Mouse (Mus musculus): ENCODE data around the gene Slc25a17. TPM values are rescaled to one million over a fixed set of nuclear protein-coding genes. Genes with fewer than 3 reads are reported as not detected.

Gene Slc25a17
- polyA plus RNA-seq, 1 experiment from 2014 or later: 153 TPM

DNA sequence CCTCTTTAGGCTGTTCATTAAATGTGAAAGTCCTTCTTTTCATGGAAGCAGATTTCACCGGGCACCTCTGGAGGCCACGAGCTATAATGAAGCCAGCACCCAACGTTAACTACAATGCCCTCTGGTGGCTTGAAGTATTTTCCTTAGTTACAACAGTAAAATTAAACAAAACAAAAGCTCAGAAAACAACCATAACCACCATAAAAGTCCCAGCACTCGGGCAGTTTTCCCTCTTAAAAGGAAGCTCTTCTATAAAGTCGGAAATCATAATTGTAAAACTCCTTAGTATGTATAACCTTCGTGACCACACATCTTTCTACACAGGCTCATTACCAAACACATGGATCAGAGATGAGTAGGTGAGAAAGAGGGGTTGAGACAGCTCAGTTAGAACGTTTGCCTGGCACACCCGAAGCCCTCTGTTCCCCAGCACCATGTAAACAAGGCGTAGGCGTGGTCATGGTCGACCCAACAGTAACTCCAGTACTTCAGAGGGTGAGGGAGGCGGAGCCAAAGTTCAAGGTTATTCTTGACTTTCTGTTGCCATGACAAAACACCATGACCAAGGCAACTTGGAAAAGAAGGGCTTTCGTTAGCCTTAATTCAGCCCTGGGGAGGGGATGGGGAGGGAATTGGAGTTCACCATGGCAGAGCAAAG, 58.3 kb downstream of the Slc25a17 start:
- no peaks in the 10 kb centered on the region for H3K36me3 ChIP-seq (ENCODE audit: control insufficient read depth, insufficient read depth, low read length)
- H3K4me1 ChIP-seq (ENCODE audit: control insufficient read depth, insufficient read depth, low read length): 0 out of 2 replicates have a peak, but pooled peaks cover 2% of the 10 kb centered on the region
- H3K27ac ChIP-seq (ENCODE audit: low read depth, low read length): no peak overlapping the region
- H3K27me3 ChIP-seq (replicated peaks; ENCODE audit: control insufficient read depth, insufficient read depth, low read length): no peaks in the 10 kb centered on the region
- H3K9ac ChIP-seq (ENCODE audit: low read length): no peak overlapping the region
- ATAC-seq (no peak), DNase-seq (ENCODE audit: low spot score) (no peak)
- H3K4me2 ChIP-seq (ENCODE audit: low read length): no peak overlapping the region
- no peaks in the 10 kb centered on the region for H3K9me3 ChIP-seq (replicated peaks; ENCODE audit: control insufficient read depth, low read length)
- WGBS: 73% methylated on average over 13 of the region's 13 CpGs
- H3K4me3 ChIP-seq (ENCODE audit: low read depth, low read length): no peak overlapping the region

DNA sequence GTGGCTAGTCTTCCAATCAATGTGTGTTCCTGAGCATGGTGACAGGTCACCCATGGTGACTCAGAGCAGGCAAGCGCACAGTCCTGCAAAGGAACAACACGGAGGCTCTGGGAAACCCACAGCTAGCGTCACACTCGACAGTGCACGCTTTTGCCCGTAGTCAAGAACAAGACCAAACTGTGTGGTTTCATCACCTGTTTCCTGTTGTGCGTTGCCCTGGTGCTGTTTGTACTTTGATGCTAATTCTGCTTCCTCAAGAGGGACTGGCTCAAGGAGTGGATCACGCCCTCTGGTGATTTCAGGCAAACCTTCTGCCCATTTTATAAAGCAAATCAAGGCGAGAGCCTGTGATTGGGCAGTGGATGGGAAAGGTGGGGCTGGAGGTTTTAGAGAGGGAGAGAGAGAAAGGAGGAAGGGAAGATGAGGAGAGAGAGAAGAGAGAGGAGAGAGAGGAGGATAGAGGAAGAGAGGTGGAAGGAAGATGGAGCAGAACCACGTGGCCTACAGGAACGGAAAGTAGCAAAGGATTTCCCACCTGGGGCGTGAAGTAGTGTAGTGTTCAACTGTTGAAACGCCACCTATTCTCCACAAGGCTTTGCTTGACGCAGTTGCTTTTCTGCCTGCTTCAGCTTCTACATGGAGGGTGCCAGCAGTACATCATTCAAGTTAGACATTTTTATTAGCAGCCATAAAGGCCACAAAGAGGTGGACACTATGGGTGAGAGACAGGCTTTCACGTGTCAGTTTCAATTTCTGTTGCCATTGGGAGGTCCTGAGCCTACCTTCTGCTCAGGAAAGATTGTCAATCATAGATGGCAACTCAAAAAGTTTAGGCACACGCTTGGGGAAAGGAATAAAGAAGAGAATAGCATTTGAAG, 59.2 kb downstream of the Slc25a17 start:
- DNase-seq (ENCODE audit: low spot score) (no peak), ATAC-seq (no peak)
- Histone ChIP-seq H3K9ac (ENCODE audit: low read length) (no peak overlapping the region), H3K27ac (ENCODE audit: low read depth, low read length) (no peak overlapping the region), H3K4me1 (ENCODE audit: control insufficient read depth, insufficient read depth, low read length) (0 out of 2 replicates have a peak, but pooled peaks cover 2% of the 10 kb centered on the region), H3K9me3 (replicated peaks; ENCODE audit: control insufficient read depth, low read length) (no peaks in the 10 kb centered on the region), H3K4me3 (ENCODE audit: low read depth, low read length) (no peak overlapping the region), H3K27me3 (replicated peaks; ENCODE audit: control insufficient read depth, insufficient read depth, low read length) (no peaks in the 10 kb centered on the region), H3K4me2 (ENCODE audit: low read length) (no peak overlapping the region), H3K36me3 (ENCODE audit: control insufficient read depth, insufficient read depth, low read length) (no peaks in the 10 kb centered on the region)
- WGBS: 77% methylated on average over 16 of the region's 16 CpGs

DNA sequence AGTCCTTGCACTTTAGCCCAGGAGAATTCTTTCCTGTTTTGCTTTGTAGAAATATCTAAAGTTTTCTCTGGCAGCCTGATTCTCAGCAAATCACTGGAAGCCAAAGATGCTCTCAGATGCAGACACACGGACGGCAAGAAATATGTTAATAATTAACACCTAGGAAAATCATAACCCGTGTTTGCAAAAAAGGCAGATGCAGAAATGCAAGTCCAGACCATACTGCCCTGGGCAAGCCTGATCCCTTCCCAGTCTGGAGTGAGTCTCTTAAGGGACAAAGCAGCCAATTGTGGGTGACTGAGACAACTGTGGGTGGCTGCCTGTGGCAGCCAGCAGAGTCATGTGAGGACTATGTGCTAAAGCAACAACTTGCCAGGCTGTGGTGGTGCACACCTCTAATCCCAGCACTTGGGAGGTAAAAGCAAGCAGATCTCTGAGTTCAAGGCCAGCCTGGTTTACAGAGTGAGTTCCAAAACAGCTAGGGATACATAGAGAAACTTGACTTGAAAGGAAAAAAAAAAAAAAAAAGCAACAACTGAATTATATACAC, 60.0 kb downstream of the Slc25a17 start:
- H3K27me3 ChIP-seq (replicated peaks; ENCODE audit: control insufficient read depth, insufficient read depth, low read length): no peaks in the 10 kb centered on the region

DNA sequence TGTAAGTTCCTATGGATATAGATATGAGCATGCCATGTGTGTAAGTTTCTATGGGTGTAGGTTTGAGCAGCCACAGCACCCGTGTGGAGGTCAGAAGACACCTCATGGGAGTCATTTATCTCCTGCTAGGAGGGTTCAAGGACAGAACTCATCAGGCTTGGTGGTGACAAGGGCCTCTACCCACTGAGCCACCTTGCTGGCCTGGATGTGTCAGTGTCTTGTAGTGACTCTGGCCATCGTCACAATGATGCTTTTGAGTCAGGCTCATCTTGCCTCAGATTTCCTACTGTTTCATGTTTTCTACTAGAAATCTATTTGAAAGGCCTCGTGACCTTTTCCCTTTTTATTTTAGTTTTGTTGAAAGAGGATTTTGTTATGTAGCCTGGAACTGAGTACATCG, 61.1 kb downstream of the Slc25a17 start:
- no peak overlapping the region for H3K4me2 ChIP-seq (ENCODE audit: low read length)
- no peak overlapping the region for H3K27ac ChIP-seq (ENCODE audit: low read depth, low read length)
- DNase-seq (ENCODE audit: low spot score) (no peak), ATAC-seq (no peak)
- no peaks in the 10 kb centered on the region for H3K27me3 ChIP-seq (replicated peaks; ENCODE audit: control insufficient read depth, insufficient read depth, low read length)
- no peak overlapping the region for H3K4me3 ChIP-seq (ENCODE audit: low read depth, low read length)
- H3K4me1 ChIP-seq (ENCODE audit: control insufficient read depth, insufficient read depth, low read length): 0 out of 2 replicates have a peak, but pooled peaks cover under 1% of the 10 kb centered on the region
- no peaks in the 10 kb centered on the region for H3K9me3 ChIP-seq (replicated peaks; ENCODE audit: control insufficient read depth, low read length)
- no peaks in the 10 kb centered on the region for H3K36me3 ChIP-seq (ENCODE audit: control insufficient read depth, insufficient read depth, low read length)
- 87% methylated on average over 4 of the region's 4 CpGs for WGBS
- no peak overlapping the region for H3K9ac ChIP-seq (ENCODE audit: low read length)

More for the DNA sequence above, 60.0 kb downstream of the Slc25a17 start:
- no peak overlapping the region for H3K27ac ChIP-seq (ENCODE audit: low read depth, low read length)
- no peak overlapping the region for H3K4me3 ChIP-seq (ENCODE audit: low read depth, low read length)
- 0 out of 2 replicates have a peak, but pooled peaks cover 2% of the 10 kb centered on the region for H3K4me1 ChIP-seq (ENCODE audit: control insufficient read depth, insufficient read depth, low read length)
- no peaks in the 10 kb centered on the region for H3K9me3 ChIP-seq (replicated peaks; ENCODE audit: control insufficient read depth, low read length)
- no peak for ATAC-seq
- H3K9ac ChIP-seq (ENCODE audit: low read length): no peak overlapping the region
- DNase-seq (ENCODE audit: low spot score): no peak
- 84% methylated on average over 3 of the region's 3 CpGs for WGBS
- H3K4me2 ChIP-seq (ENCODE audit: low read length): no peak overlapping the region
- no peaks in the 10 kb centered on the region for H3K36me3 ChIP-seq (ENCODE audit: control insufficient read depth, insufficient read depth, low read length)

DNA sequence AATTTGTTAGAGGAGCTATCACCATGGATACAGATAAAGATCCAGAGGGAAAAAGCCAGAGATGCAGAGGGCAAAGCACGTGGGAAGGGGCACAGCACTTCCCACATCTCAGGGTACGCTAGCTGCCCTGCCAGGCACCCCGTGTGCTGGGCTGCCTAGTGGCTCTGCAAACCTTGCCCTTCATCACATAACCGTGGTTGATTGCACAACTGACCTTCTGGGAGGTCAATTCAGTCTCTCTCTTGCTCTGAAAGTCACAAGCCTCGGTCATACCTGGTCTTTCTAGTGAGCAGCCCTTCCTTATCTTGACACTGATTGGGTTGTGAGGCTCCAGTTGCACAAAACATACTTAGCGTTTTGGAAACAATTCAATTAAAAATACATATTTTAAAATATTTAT, 62.4 kb downstream of the Slc25a17 start:
- ATAC-seq: no peak

DNA sequence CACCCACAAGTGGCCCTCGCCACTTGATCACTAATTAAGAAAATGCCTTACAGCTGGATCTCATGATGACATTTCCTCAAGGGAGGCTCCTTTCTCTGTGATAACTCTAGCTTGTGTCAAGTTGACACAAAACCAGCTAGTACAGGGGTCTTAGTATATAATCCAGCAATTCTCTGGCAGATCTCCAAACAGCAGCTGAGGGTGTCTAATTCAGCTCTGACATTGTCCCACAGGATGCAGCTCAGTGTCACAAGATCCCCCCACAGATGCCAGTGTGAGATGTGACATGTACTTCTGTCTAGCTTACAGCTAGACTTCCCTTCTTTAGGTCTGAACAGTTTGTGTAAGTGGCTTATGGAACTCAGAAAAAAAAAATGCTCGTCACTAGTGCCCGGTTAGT, 63.1 kb downstream of the Slc25a17 start:
- WGBS: 81% methylated on average over 3 of the region's 3 CpGs
- Histone ChIP-seq H3K27me3 (replicated peaks; ENCODE audit: control insufficient read depth, insufficient read depth, low read length) (no peaks in the 10 kb centered on the region), H3K4me1 (ENCODE audit: control insufficient read depth, insufficient read depth, low read length) (no peaks in the 10 kb centered on the region), H3K9me3 (replicated peaks; ENCODE audit: control insufficient read depth, low read length) (no peaks in the 10 kb centered on the region), H3K9ac (ENCODE audit: low read length) (no peak overlapping the region), H3K4me3 (ENCODE audit: low read depth, low read length) (no peak overlapping the region), H3K36me3 (ENCODE audit: control insufficient read depth, insufficient read depth, low read length) (no peaks in the 10 kb centered on the region), H3K4me2 (ENCODE audit: low read length) (no peak overlapping the region), H3K27ac (ENCODE audit: low read depth, low read length) (no peak overlapping the region)
- ATAC-seq (no peak), DNase-seq (ENCODE audit: low spot score) (no peak)

More for the DNA sequence above, 62.4 kb downstream of the Slc25a17 start:
- no peaks in the 10 kb centered on the region for H3K27me3 ChIP-seq (replicated peaks; ENCODE audit: control insufficient read depth, insufficient read depth, low read length)
- WGBS: 80% methylated on average over 6 of the region's 6 CpGs
- H3K4me3 ChIP-seq (ENCODE audit: low read depth, low read length): no peak overlapping the region
- DNase-seq (ENCODE audit: low spot score): no peak
- H3K36me3 ChIP-seq (ENCODE audit: control insufficient read depth, insufficient read depth, low read length): no peaks in the 10 kb centered on the region
- no peak overlapping the region for H3K9ac ChIP-seq (ENCODE audit: low read length)
- no peak overlapping the region for H3K4me2 ChIP-seq (ENCODE audit: low read length)
- no peaks in the 10 kb centered on the region for H3K9me3 ChIP-seq (replicated peaks; ENCODE audit: control insufficient read depth, low read length)
- no peaks in the 10 kb centered on the region for H3K4me1 ChIP-seq (ENCODE audit: control insufficient read depth, insufficient read depth, low read length)
- H3K27ac ChIP-seq (ENCODE audit: low read depth, low read length): no peak overlapping the region

DNA sequence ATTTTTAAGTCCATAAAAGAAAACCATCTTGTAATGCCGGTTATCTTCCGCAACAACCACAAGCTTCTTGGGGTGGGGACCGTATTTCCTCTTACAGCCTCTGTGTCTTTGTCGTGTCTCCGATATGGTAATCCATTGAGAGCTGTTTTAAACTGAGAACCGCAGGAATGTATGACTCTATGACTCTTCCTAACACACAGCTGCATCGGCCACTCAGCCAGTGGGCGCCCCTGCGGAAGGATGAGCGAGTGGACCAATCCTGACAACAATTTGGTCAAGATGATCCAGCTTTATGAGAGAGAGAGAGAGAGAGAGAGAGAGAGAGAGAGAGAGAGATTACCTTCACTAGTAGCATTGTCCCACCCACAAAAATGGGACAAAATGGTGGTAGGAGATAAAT, 65.7 kb downstream of the Slc25a17 start:
- Histone ChIP-seq H3K27ac (ENCODE audit: low read depth, low read length) (no peak overlapping the region), H3K4me1 (ENCODE audit: control insufficient read depth, insufficient read depth, low read length) (no peaks in the 10 kb centered on the region), H3K9ac (ENCODE audit: low read length) (no peak overlapping the region), H3K4me3 (ENCODE audit: low read depth, low read length) (no peak overlapping the region), H3K9me3 (replicated peaks; ENCODE audit: control insufficient read depth, low read length) (no peaks in the 10 kb centered on the region), H3K36me3 (ENCODE audit: control insufficient read depth, insufficient read depth, low read length) (no peaks in the 10 kb centered on the region), H3K4me2 (ENCODE audit: low read length) (no peak overlapping the region), H3K27me3 (replicated peaks; ENCODE audit: control insufficient read depth, insufficient read depth, low read length) (no peaks in the 10 kb centered on the region)
- DNase-seq (ENCODE audit: low spot score) (no peak), ATAC-seq (no peak)
- 94% methylated on average over 10 of the region's 10 CpGs for WGBS

DNA sequence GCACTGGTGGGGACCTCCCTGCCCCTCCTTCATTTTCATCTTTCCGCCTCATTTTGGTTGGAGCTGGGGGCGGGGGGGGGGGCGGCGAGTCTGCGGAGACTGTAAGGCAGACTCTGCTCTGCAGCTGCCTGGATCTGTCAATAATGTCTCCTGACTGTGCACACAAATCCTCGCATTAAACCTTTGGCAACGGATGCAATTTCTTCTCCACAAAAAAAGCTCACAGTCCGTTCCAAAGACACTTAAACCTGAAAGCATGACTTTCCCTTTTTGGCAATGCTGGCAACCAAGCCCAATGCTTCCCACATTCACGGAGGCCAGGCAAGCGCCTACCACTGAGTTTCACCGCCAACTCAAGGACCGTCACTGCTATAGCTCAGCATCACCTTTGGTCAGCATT, 66.2 kb downstream of the Slc25a17 start:
- H3K9ac ChIP-seq (ENCODE audit: low read length): no peak overlapping the region
- H3K4me3 ChIP-seq (ENCODE audit: low read depth, low read length): no peak overlapping the region
- H3K27ac ChIP-seq (ENCODE audit: low read depth, low read length): no peak overlapping the region
- no peaks in the 10 kb centered on the region for H3K9me3 ChIP-seq (replicated peaks; ENCODE audit: control insufficient read depth, low read length)
- ATAC-seq (no peak), DNase-seq (ENCODE audit: low spot score) (no peak)
- WGBS: 78% methylated on average over 12 of the region's 12 CpGs
- no peaks in the 10 kb centered on the region for H3K27me3 ChIP-seq (replicated peaks; ENCODE audit: control insufficient read depth, insufficient read depth, low read length)
- H3K4me2 ChIP-seq (ENCODE audit: low read length): no peak overlapping the region
- H3K36me3 ChIP-seq (ENCODE audit: control insufficient read depth, insufficient read depth, low read length): no peaks in the 10 kb centered on the region
- no peaks in the 10 kb centered on the region for H3K4me1 ChIP-seq (ENCODE audit: control insufficient read depth, insufficient read depth, low read length)

DNA sequence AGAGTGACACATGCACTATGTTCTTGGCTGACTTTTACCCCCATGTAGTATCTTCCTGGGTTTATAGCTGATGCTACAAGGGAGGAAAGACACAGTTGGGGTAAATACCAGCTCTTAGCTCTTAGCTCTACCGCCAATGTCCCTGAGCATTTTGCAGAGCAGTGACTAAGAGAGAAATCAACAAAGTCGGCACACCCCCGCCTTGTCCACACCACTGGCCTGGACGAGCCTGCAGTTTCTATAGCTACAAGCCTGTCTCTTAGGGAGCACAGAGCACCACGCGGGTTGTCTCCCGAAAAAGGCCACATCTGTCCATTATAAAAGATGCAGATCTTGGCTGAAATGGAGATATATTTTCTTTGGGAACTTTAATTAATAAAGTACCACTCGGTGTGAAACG, 69.9 kb downstream of the Slc25a17 start:
- Histone ChIP-seq H3K4me2 (ENCODE audit: low read length) (no peak overlapping the region), H3K4me1 (ENCODE audit: control insufficient read depth, insufficient read depth, low read length) (no peaks in the 10 kb centered on the region), H3K27ac (ENCODE audit: low read depth, low read length) (no peak overlapping the region), H3K36me3 (ENCODE audit: control insufficient read depth, insufficient read depth, low read length) (no peaks in the 10 kb centered on the region), H3K4me3 (ENCODE audit: low read depth, low read length) (no peak overlapping the region), H3K9me3 (replicated peaks; ENCODE audit: control insufficient read depth, low read length) (no peaks in the 10 kb centered on the region), H3K9ac (ENCODE audit: low read length) (no peak overlapping the region), H3K27me3 (replicated peaks; ENCODE audit: control insufficient read depth, insufficient read depth, low read length) (no peaks in the 10 kb centered on the region)
- DNase-seq (ENCODE audit: low spot score) (no peak), ATAC-seq (no peak)
- WGBS: 88% methylated on average over 9 of the region's 9 CpGs

All from forebrain, embryonic 14.5 days (tissue).